Mouse (Mus musculus): ENCODE measurements around the gene Miga2. TPM values are rescaled to one million over a fixed set of nuclear protein-coding genes. Genes with fewer than 3 reads are reported as not detected.

Gene Miga2
- polyA plus RNA-seq, 1 experiment from 2014 or later = 30.6 TPM

DNA sequence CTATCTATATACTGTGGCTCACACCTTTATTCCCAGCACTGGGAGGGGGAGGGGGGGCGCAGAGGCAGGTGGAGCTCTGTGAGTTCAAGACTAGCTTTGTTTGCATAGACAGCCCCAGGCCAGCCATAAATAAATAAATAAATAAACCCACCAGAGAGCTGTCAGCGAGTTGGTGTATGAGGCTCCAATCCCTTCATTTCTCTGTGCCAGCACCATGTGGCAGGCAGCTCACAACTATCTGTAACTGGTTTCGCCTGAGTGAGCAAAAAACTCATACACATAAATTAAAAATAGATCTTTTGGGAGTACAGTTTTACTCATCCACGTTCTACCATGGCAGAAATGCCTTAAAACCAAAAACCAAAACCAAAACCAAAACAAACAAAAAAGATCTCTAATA is 57.4 kb downstream of the Miga2 start:
- ATAC-seq (ENCODE audit: insufficient number of reproducible peaks, insufficient read depth, low FRiP score, low TSS enrichment, low read depth) = no peak
- H3K27ac ChIP-seq = 0 out of 2 replicates have a peak overlapping the region, but pooled peaks have one; percentile 37
- H3K9me3 ChIP-seq = no peaks in the 10 kb centered on the region
- H3K4me2 ChIP-seq = no peak overlapping the region
- peaks cover 38% of the 10 kb centered on the region for H3K4me1 ChIP-seq (replicated peaks)
- no peak overlapping the region for H3K9ac ChIP-seq (replicated peaks)
- no peaks in the 10 kb centered on the region for H3K27me3 ChIP-seq
- WGBS = 71% methylated on average over 4 of the region's 4 CpGs
- H3K4me3 ChIP-seq (replicated peaks) = no peak overlapping the region
- H3K36me3 ChIP-seq = peaks cover 12% of the 10 kb centered on the region

DNA sequence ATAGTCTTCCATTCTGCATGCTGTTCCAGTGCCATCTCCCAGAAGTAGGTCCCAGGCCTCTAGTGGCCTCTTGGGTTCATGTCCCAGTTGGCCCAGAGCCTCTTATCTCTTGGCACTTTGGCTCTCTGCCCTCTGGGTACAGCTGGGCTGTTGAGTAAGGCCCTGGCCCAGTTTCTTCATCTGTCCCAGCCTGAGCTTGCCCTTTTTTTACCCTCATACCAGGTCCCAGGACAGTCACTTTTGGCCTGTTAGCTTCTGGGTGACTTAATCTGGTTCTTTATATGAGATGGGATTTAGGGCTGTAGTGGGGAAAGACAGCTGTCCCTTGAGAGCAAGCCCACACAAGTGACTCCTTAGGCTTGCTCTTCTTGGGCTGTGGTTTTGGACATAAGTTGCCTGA is 65.1 kb downstream of the Miga2 start:
- Histone ChIP-seq H3K4me2 (no peak overlapping the region), H3K4me3 (replicated peaks) (no peak overlapping the region), H3K36me3 (peaks cover 83% of the 10 kb centered on the region), H3K9ac (replicated peaks) (no peak overlapping the region), H3K4me1 (replicated peaks) (no peaks in the 10 kb centered on the region), H3K27ac (no peak overlapping the region), H3K9me3 (no peaks in the 10 kb centered on the region), H3K27me3 (no peaks in the 10 kb centered on the region)
- no peak for ATAC-seq (ENCODE audit: insufficient number of reproducible peaks, insufficient read depth, low FRiP score, low TSS enrichment, low read depth)

Small RNA genes lying within 50 kb of the gene (microRNA-seq; reads per million reads assigned to microRNA genes)
- not detected for gene Gm47292

Other genes with a start within 250 kb of the Miga2 start
- gene Zer1, start 239.6 kb upstream of the Miga2 start, polyA plus RNA-seq (2016; fragmentation: Nextera tagmentation; extraction: Ambion mirVana) = 11.8 and 12.0 TPM in 2 replicates
- gene Tbc1d13, start 230.5 kb upstream of the Miga2 start, polyA plus RNA-seq (2016; fragmentation: Nextera tagmentation; extraction: Ambion mirVana) = 11.3 and 13.1 TPM in 2 replicates
- 17.9 and 18.4 TPM in 2 replicates for gene Endog, start 192.7 kb upstream of the Miga2 start, polyA plus RNA-seq (2016; fragmentation: Nextera tagmentation; extraction: Ambion mirVana)
- 84.5 and 90.7 TPM in 2 replicates for gene Spout1, start 185.8 kb upstream of the Miga2 start, polyA plus RNA-seq (2016; fragmentation: Nextera tagmentation; extraction: Ambion mirVana)
- 8.2 and 8.7 TPM in 2 replicates for gene Kyat1, start 158.4 kb upstream of the Miga2 start, polyA plus RNA-seq (2016; fragmentation: Nextera tagmentation; extraction: Ambion mirVana)
- 33.5 and 37.5 TPM in 2 replicates for gene Lrrc8a, start 126.5 kb upstream of the Miga2 start, polyA plus RNA-seq (2016; fragmentation: Nextera tagmentation; extraction: Ambion mirVana)
- gene Gm28035, start 123.7 kb upstream of the Miga2 start, polyA plus RNA-seq (2016; fragmentation: Nextera tagmentation; extraction: Ambion mirVana) = 0.40 TPM in 1 of 2 replicates, not detected in the other
- 2.6 and 3.6 TPM in 2 replicates for gene Phyhd1, start 98.0 kb upstream of the Miga2 start, polyA plus RNA-seq (2016; fragmentation: Nextera tagmentation; extraction: Ambion mirVana)
- gene Gm28038, start 83.2 kb upstream of the Miga2 start, polyA plus RNA-seq (2016; fragmentation: Nextera tagmentation; extraction: Ambion mirVana) = not detected in 2 replicates
- gene Dolk, start 77.9 kb upstream of the Miga2 start, polyA plus RNA-seq (2016; fragmentation: Nextera tagmentation; extraction: Ambion mirVana) = 27.7 and 28.7 TPM in 2 replicates
- 32.0 and 41.4 TPM in 2 replicates for gene Nup188, start 77.8 kb upstream of the Miga2 start, polyA plus RNA-seq (2016; fragmentation: Nextera tagmentation; extraction: Ambion mirVana)
- gene Sh3glb2, start 4.9 kb upstream of the Miga2 start, polyA plus RNA-seq (2016; fragmentation: Nextera tagmentation; extraction: Ambion mirVana) = 85.1 and 91.0 TPM in 2 replicates
- gene Dolpp1, start 28.0 kb downstream of the Miga2 start, polyA plus RNA-seq (2016; fragmentation: Nextera tagmentation; extraction: Ambion mirVana) = 33.2 and 39.1 TPM in 2 replicates
- 24.4 and 27.5 TPM in 2 replicates for gene Crat, start 51.6 kb downstream of the Miga2 start, polyA plus RNA-seq (2016; fragmentation: Nextera tagmentation; extraction: Ambion mirVana)
- 154 and 155 TPM in 2 replicates for gene Ptpa, start 51.8 kb downstream of the Miga2 start, polyA plus RNA-seq (2016; fragmentation: Nextera tagmentation; extraction: Ambion mirVana)
- 3.6 and 4.5 TPM in 2 replicates for gene Ier5l, start 110.0 kb downstream of the Miga2 start, polyA plus RNA-seq (2016; fragmentation: Nextera tagmentation; extraction: Ambion mirVana)
- gene Cstad, start 230.8 kb downstream of the Miga2 start, polyA plus RNA-seq (2016; fragmentation: Nextera tagmentation; extraction: Ambion mirVana) = 0.63 and 1.7 TPM in 2 replicates

Data from limb, embryonic 12.5 days (tissue).